Mouse (Mus musculus) gastrocnemius, postnatal 36 days (tissue): ENCODE measurements around the gene M1ap. TPM values are rescaled to one million over a fixed set of nuclear protein-coding genes. Genes with fewer than 3 reads are reported as not detected.
A peak's percentile ranks its signal among the peaks of the same experiment; 100 is the strongest.

Experiments
- DNase-seq, 2 experiments: peaks; one replicate each; pipeline ENCODE4 v3.0.0; 2022
- intact Hi-C: fragments of 180-260 bp; cut with DNase I; formaldehyde crosslinking; loops from one replicate; pipeline ENCODE4 v1.15.1; 2025
- long read RNA-seq, 2 experiments: library from polyadenylated mRNA; stranded (forward); transcript quantifications; one replicate each; pipeline ENCODE4 v2.0.0; 2021
- total RNA-seq, 2 experiments: library from RNA; stranded (reverse); gene quantifications; 2 replicates each; pipeline ENCODE4 v1.2.3; 2021

M1ap gene
- not detected for total RNA-seq
- long read RNA-seq, experiment 1, partial matches to known transcripts: 0 of 2 reads
- long read RNA-seq, experiment 1, other reads (novel, unspliced or antisense): 2 of 2 reads
- long read RNA-seq, experiment 2, partial matches to known transcripts: 0 of 1 reads
- long read RNA-seq, experiment 2, other reads (novel, unspliced or antisense): 1 of 1 reads

DNA sequence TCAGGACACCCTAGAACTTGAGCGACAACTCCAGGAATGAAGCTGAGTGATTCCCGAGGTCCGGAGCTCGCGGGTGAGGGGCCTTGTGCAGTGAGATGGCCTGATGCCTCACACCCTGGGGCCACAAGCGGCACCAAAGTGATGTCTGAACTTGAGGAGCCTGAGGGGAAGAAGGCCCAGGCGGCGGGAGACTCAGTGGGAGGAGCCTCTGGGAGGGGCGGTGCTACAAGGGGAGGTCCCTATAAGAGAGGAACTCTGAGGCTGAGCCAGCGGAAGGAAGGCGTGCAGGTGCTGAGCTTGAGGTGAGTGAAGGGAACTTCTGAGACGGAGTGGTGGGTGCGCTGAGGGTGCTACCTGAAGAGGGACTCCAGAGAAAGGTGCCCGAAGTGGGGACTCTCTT lies at the start of gene M1ap:
TSS of gene M1ap (plus strand) at position 252 of the 400 bp plus-strand sequence.
- intact Hi-C loops: no loop called here
- DNase-seq: no peak

DNA sequence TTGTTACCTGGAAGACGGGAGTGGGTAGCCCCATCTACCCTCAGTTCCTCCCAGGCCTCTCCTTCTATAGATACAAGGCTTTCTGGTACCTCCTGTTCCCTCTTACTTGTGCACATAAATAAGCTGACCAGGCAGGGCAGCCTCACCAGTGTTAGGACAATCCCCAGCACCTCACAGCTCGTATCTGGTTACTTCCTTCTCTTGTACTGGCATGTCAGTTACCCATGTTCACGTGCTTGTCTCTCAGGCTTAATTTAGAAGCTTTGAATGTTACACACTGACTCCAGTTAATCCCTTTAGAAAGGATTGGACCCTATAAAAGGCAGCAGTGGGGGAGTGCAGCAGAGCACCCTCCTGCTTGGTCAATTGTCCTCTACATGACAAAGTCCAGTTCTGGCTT lies 49.4 kb upstream of the M1ap start:
- intact Hi-C loops: no loop called here
- DNase-seq: no peak

DNA sequence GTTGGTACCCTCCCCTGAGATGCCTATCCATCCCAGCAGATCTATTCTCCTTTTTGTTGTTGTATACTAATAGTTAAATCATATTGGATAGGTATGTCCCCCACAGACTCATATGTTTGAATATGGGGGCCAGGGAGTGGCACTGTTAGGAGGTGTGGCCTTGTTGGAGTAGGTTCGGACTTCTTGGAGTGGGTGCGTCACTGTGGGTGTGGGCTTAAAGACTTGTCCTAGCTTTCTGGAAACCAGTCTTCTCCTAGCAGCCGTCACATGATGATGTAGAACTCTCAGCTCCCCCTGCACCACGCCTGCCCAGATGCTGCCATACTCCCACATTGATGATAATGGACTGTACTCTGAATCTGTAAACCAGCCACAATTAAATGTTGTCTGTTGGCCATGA lies 48.5 kb upstream of the M1ap start:
- intact Hi-C loops: no loop called here
- no peak for DNase-seq

DNA sequence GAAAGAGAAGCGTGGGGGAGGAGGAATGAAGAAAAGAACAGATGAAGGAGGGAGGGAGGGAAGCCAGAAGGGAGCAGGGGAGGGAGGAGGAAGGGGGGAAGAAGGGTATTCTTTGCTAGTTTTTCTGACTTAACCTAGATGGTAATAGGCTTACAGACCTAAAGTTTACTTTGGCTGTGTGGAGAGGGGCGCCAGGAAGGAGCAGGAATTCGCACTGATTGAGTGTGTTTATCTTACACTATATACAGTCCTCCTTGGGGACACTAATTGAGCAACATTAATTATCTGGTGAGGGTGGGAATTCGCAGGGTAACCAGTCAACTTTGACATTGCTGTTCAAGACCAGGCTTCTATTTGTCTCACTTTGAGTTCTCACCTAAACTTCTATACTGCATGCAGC lies 48.0 kb upstream of the M1ap start:
- intact Hi-C loops: no loop called here
- no peak for DNase-seq

DNA sequence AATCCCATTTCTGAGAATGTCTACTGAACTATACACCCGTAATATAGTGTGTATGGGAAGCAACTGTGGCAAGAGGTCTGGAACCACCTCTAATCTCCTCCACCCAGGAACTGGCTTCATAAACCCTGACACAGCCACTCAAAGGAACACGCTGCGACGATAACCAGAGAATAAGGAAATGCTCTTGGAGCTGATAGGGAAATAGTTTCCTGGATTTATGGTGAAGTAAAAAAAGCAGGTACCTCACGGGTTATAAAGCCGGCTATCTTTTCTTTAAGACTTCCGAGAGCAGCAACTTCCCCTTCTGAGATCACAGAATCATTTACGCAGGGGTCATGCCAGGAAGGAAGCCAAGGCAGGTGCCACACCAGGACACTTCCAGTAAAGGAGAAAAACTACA lies 44.1 kb upstream of the M1ap start:
- no peak for DNase-seq
- intact Hi-C loops: no loop called here

DNA sequence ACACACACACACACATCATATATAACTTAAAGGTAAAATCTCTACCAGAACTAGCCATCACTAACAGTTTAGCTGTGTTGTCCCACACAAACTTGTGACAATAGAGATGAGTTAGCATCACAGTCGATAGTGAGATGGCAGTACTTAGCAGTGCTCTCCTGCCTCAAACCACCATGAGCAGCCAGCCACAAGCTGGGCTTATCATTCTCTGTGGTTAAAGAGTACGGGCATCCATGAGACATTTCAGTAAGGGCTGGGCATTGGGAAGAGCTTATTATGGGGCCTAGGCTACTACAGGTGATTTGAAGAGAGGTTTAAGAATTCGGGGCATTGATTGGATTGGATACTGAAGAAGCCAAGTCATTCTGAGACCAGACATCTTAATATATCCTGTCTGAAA lies 39.7 kb upstream of the M1ap start:
- intact Hi-C loops: no loop called here
- no peak for DNase-seq

DNA sequence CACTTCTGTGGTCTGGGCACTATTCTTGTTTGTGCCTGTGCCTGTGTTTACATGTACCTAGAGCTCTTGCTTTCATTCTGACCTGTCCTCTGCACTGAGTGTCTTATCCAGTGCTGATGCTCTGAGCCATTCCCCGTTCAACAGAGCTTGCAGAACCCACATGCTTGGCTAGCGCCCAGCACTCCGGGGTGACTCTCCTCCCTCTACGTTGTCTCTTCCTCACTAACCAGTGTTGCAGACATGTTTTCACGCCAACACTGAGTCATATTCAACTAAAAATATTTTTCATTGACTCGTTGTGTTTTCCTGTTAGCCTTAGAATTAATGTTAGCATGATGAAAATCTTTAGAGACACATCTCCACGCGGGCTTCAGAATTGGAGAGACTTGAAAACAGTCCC lies 38.7 kb upstream of the M1ap start:
- DNase-seq: no peak
- intact Hi-C loops: no loop called here

DNA sequence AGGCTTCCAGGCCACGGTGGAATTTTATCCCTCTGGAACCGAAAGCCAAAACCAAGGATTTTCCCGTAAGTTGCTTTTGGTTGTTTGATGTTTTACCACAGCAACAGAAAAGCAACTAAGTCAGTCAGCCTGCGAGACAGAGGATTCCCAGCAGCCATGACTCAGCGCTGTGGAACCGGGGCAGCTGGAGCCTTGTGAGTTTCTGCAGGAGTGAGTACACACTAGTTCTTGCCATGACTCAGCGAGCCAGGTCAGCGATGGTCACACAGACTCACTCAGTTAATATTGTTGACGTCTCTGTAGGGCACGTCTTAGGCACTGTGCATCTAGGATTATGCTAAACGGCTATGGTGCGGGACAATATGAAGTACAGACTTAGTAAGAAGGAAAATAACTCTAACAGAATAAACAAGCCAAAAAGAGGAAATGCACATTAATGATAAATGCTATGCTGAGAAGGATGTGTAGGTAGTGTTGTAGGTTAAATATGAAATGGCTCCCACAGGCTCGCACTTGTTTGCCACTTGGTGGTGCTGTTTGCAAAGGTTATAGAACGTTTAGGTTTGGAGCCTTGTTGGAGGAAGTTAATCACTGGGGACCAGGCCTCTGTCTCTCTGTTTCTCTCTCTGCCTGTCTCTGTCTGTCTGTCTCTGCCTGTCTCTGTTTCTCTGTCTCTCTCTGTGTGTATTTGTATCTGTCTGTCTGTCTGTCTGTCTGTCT lies 37.4 kb upstream of the M1ap start:
- intact Hi-C loops: no loop called here
- peak in 1 of 2 experiments; percentile 30 for DNase-seq

DNA sequence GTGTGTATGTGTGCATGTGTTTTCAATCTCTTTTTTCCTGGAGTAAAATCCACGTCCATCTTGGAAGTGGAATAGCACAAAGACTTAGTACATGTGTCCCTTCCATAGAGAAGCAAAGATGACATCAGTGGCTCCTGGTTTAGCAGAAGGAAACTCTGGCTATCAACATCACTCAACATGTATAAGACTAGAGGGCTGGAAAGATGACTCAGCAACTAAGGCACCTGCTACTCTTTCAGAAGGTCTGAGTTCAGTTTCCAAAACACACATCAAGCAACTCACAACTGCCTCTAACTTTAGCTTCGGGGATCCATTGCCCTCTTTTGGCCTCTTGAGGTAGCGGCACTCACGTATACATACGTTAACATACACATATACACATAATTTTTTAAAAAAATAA lies 35.4 kb upstream of the M1ap start:
- intact Hi-C loops: no loop called here
- no peak for DNase-seq

DNA sequence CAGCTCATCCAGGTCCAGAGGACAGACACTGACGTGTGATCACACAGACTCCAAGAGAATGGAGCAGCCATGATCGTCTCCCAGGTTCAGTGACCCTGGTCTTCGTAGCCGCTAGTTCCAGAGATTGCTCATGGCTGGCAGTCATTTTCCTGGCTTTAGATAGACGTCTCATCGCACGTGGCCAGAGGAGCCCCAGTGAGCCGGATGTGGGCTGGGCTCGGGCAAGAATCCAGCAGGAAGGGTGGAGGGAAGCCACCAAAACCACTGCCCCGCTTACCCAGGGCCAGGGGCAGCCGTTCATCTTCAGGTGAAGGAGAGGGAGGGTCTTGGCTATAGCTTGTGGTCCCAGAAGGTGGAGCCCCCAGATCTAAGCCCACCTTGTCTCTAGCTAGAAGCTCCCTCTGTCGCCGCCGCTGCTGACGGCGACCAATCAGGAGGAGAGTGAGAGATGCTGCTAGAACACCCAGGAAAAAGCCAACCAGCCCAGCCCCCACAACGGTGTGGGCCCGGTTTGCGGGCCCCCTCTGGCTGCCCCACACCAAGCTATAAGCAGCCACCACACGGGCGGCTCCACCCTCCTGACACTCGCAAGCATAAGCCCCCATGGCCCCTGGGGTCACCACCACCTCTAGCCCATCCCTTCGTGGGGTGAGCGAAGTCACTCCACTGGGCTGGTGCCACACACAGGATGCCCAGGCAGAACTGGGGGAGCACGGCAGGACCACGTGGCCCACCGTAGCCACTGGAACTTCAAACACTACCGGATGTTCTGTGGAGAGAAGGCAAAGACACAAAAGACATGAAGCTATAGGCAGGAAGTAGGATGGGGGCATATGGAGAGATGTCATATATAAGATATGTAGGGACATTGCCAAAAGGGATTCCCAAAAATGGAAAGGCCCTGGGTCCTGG lies 33.1 kb upstream of the M1ap start:
- DNase-seq: no peak
- intact Hi-C loops: no loop called here

DNA sequence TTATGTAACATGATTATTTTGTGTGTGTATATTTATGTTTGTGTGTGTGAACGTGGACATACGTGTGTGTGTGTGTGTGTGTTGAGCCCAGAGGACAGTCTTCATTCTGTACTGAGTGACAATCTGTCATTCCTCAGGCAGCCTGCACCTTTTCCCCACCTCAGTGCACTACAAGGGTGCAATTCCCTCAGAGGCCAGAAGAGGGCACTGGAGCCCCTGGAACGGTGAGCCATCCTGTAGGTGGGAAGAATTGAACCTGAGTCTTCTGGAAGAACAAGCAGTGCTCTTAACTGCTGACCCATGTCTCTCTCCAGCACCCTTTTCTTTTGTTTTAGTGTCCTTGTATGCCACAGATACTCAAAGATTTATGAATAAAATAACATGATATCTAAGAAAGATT lies 30.8 kb upstream of the M1ap start:
- DNase-seq: no peak
- intact Hi-C loops: loop anchor here (5.0 kb wide), 1 partner anchor 56 kb away; no protein-coding TSS in a partner anchor

DNA sequence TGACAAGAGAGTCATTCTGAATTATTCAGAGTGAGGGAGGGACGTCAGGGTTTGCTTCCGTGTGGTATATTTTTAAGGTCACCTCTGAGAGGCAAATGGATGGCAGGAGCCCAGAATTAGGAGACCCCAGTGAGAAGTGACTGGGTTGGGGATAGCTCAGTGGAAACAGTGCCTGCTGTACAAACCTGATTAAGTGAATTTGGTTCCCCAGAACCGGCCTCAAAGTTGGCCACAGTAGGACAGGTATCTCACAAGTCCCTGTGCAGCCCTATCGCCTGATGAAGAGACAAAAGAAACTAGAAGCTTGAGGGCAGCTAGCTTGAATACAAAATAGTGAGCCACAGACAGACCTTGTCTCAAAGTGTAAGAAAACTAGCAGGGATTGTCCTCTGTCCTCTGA lies 30.2 kb upstream of the M1ap start:
- DNase-seq: no peak
- intact Hi-C loops: loop anchor here (5.0 kb wide), 1 partner anchor 56 kb away; no protein-coding TSS in a partner anchor

DNA sequence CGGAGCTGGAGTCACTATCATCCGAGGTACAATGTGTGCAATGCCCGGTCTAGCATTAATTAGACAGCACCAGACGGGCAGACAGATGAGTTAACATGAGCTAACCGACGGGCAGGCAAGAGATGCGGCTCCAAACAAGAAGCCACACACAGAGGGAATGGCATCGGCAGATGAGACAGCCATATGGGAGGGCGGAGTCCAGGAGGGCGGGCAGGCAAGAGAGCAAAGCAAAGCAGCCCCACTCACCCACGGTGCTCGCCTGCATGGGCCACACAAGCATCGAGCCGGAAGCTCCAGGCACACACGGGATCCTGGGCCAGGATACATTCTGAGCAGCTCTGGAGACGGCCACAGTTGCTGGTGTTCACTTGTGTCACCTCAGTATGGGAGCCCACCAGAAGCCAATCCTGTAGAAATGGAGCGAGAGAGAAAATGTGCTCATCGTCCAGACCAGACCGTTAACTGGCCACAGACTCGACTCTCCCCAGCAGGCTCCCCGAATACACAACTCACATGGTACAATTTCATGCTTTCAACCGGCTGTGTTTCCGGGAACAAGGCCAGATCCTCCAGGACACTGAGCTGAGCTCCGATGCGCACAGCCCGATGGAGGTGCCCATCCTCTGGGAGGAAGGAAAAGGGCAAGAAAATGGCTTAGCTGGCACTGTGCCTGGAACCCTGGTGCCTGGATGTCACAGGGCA lies 29.5 kb upstream of the M1ap start:
- intact Hi-C loops: loop anchor here (5.0 kb wide), 1 partner anchor 55 kb away; no protein-coding TSS in a partner anchor
- DNase-seq: no peak

DNA sequence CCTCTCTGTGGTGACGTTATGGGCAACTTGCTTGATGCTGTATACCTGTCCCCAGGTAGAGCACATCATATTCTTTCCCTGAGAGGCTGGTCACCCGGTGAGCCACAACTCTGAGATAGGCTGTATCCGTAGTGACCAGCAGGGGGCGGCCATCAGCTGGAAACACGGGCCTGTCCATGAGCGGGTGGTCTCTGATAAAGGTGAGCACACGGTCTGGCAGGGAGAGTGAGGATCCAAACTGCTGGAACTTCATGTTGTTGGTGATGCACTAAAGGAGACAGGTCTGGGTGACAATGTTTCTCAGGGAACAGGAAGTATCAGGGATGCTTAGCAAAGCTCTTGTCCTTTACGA lies 28.9 kb upstream of the M1ap start:
- DNase-seq: peak in 1 of 2 experiments; percentile 18
- intact Hi-C loops: loop anchor here (5.0 kb wide), 1 partner anchor 55 kb away; no protein-coding TSS in a partner anchor

DNA sequence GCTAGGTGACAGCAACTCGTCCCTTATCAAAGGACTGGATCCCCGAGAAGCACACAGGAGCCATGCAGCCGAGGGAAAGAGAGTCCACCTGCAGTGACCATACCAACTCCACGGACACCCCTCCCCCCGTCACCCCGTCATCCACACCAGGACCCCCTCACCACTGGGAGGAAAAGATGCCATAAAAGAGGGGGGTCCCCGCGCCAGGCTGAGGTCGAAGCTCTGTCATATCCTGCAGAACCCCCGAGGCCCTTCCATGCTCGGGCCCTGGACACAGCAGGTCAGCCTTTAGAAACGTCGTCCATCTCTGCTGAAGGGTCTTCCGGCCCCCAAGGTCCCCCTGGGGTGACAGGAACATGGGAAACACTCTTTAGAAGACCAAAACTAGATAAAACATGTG lies 28.3 kb upstream of the M1ap start:
- DNase-seq: no peak
- intact Hi-C loops: loop anchor here (5.0 kb wide), 1 partner anchor 54 kb away; no protein-coding TSS in a partner anchor

DNA sequence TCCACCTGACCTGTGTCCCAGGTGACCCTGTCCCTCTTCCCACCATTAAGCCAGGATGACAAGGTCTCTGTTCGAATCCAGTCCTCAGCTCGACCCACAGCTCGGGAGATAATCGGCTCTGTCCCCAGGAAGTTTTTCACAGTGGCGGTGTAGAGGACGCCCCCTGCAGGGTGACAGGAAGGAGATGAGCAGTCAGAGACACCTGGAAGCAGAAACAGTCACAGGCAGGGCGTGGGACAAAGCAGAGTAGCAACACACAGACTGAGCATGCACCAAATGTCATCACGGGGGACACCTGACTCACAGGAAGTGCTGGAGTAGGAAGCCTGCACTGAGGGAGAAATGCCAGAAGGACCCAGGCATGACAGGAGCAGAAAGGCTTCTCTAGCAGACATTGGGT lies 27.2 kb upstream of the M1ap start:
- DNase-seq: no peak
- intact Hi-C loops: loop anchor here (5.0 kb wide), 1 partner anchor 53 kb away; no protein-coding TSS in a partner anchor

DNA sequence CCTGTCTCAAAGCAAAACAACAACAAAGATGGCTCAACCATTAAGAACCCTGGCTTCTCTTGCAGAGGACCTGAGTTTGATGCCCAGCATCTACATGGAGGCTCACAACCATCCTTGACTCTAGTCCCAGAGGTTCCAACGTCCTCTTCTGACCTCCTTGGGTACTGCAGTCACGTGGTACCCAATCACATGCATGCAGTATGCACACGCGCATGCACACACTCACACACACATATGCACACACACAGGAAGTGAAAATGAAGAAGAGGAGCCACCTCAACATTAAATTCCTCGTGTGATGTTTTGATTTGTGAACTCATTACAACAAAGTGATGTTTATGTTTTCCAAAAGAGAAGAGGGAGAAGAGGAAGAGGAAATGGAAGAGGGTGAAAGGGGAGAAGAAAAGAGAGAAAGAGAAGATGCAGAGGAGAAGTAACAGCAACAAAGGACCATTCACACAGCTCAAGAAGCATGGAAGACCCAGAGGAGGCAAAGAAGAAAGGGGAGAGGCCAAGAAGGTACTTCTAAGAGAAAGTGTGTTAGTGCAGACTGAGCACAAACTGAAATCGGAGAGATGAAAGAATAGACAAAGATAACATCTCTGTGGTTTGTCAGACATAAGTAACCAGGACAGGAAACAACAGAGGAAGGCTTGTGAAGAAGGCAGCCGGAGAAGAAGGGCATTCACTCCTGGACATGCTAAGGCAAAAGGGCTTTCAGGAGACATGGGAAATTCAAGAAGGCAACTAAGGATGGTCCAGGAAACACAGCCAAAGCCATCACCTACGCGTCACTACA lies 25.1 kb upstream of the M1ap start:
- intact Hi-C loops: no loop called here
- DNase-seq: no peak

DNA sequence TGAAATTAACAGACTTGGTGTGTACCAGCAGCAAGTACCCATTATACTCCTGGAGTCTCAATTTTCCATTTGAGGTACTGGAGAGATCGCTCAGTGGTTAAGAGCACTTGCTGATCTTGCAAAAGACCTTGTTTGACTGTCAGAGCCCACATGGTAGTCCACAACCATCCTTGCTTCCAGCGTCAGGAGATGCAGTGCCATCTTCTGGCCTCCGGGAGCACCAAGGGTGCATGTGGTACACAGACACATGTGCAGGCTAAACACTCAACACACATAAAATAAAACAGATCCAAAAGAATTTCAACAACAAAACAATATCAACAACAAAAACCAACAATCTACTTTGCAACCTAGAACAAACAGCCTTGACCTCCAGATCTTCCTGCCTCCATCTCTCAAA lies 21.7 kb upstream of the M1ap start:
- DNase-seq: no peak
- intact Hi-C loops: no loop called here

DNA sequence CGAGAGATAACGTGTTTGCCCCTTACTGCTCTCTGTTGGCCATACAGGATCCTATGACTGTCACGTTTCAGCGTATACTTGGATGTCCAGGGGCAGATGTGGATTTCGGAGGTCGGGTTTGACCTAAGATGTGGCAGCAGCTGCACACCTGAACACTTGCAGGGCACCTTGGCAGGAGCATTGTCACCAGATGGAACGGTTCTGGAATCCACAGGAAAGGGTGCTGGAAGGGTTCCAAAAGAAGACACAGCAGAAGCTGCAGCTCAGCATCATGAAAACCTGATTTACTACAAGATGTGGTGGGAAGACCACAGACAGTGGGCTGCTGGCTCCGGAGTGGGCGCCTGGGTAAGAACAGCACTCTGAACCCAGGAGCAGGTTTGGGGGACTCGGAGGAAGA lies 20.6 kb upstream of the M1ap start:
- no peak for DNase-seq

DNA sequence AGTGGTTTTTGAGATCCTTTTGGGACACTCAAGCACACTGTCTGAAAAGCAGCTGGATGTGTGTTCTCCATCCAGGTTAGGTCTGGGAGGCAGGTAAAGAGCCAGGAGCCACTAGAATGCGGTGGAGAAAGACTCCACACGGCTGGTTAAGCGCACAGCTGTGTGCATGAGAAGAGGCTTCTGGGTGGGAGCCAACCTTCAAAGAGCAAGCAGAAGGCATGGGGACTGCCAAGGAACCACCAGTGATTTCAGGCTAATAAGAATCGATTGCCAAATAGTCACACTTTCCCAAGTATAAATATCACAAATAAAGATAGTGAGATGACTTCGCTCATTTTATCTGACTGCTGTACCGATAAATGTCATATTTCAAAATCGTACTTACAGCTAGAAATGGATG lies 20.2 kb upstream of the M1ap start:
- DNase-seq: no peak
- intact Hi-C loops: no loop called here

More for the DNA sequence above, 20.6 kb upstream of the M1ap start:
- intact Hi-C loops: no loop called here
